Mouse (Mus musculus) midbrain, embryonic 11.5 days (tissue): ENCODE results near the gene Pigl. TPM values are rescaled to one million over a fixed set of nuclear protein-coding genes. Genes with fewer than 3 reads are reported as not detected.
"Not testable (repeated sequence)": the region's sequence is repeated elsewhere in the genome, so short reads cannot be mapped to it uniquely, and the experiment has no call there.

ENCODE experiments used
- ATAC-seq: fragments of 200-750 bp; cut with Nextera tagmentation; 2 replicates; pipeline ENCODE4 v1.8.0; 2017; ENCODE audit warnings: moderate TSS enrichment, moderate library complexity; ENCODE audit not compliant: low FRiP score
- DNase-seq: peaks from one replicate; pipeline ENCODE4 v3.0.0; 2015; ENCODE audit warnings: low spot score; ENCODE audit errors: missing footprints
- H3K27ac ChIP-seq: fragments of 300-500 bp; sonication (generic); 2 replicates; pipeline ENCODE4 v1.5.1; 2014; ENCODE audit warnings: low read depth, low read length
- H3K27me3 ChIP-seq: fragments of 300-500 bp; sonication (generic); 2 replicates; pipeline ENCODE4 v1.6.1; 2014; ENCODE audit warnings: mild to moderate bottlenecking, low read length, moderate library complexity, mixed read lengths; ENCODE audit not compliant: control insufficient read depth, insufficient read depth
- H3K36me3 ChIP-seq: fragments of 300-500 bp; sonication (generic); 2 replicates; pipeline ENCODE4 v1.6.1; 2014; ENCODE audit warnings: mild to moderate bottlenecking, low read length, moderate library complexity, mixed read lengths; ENCODE audit not compliant: control insufficient read depth, insufficient read depth
- H3K4me1 ChIP-seq: fragments of 300-500 bp; sonication (generic); 2 replicates; pipeline ENCODE4 v1.6.1; 2014; ENCODE audit warnings: low read length; ENCODE audit not compliant: control insufficient read depth, insufficient read depth
- H3K4me2 ChIP-seq: fragments of 300-500 bp; sonication (generic); 2 replicates; pipeline ENCODE4 v1.6.1; 2014; ENCODE audit warnings: mild to moderate bottlenecking, moderate library complexity
- H3K4me3 ChIP-seq: fragments of 300-500 bp; sonication (generic); 2 replicates; pipeline ENCODE4 v1.5.1; 2014; ENCODE audit warnings: low read depth, low read length
- H3K9ac ChIP-seq: fragments of 300-500 bp; sonication (generic); 2 replicates; pipeline ENCODE4 v1.6.1; 2014; ENCODE audit warnings: low read length
- H3K9me3 ChIP-seq: fragments of 300-500 bp; sonication (generic); 2 replicates; pipeline ENCODE4 v1.6.1; 2016; ENCODE audit warnings: low read length; ENCODE audit not compliant: control insufficient read depth
- WGBS: fragments of 180-500 bp; shearing (Covaris S2); extraction: QIAGEN DNeasy Blood & Tissue Kit; methylation state at CpG from one replicate; pipeline ENCODE4 v1.1.7; 2014; 5-methylcytosine and 5-hydroxymethylcytosine counted together
- polyA plus RNA-seq: library from polyadenylated mRNA; unstranded; fragments of >200 nt; fragmentation: Nextera tagmentation; extraction: Ambion mirVana; gene quantifications from 2 replicates; pipeline ENCODE4 v1.2.1, GENCODE M21; 2014

Pigl gene
- polyA plus RNA-seq, 1 experiment from 2014 or later = 15.4 TPM

DNA sequence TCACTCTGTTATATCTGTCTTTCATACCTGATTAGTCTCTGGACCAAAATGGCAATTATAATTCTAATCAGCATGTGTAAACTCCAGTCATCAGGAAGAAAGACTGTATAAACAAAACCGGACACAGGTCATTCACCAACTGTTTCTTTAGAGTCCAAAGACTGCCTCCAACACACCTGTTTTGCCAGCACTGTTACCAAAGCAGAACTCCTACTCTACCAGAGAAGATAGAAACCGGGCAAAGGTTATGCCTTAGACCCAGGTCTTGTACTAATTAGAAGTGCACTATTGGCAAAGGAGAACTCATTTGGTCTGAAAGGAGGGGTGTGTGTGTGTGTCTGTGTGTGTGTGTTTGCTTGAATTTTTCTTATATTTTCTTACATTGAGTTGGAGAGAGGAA is 42.3 kb downstream of the Pigl start:
- Histone ChIP-seq H3K36me3 (no peaks in the 10 kb centered on the region), H3K9ac (no peak overlapping the region), H3K4me2 (no peak overlapping the region), H3K9me3 (no peaks in the 10 kb centered on the region), H3K27me3 (no peaks in the 10 kb centered on the region), H3K4me3 (no peak overlapping the region), H3K27ac (no peak overlapping the region), H3K4me1 (no peaks in the 10 kb centered on the region)
- WGBS = 93% methylated on average over 2 of the region's 2 CpGs
- DNase-seq (no peak), ATAC-seq (no peak)

DNA sequence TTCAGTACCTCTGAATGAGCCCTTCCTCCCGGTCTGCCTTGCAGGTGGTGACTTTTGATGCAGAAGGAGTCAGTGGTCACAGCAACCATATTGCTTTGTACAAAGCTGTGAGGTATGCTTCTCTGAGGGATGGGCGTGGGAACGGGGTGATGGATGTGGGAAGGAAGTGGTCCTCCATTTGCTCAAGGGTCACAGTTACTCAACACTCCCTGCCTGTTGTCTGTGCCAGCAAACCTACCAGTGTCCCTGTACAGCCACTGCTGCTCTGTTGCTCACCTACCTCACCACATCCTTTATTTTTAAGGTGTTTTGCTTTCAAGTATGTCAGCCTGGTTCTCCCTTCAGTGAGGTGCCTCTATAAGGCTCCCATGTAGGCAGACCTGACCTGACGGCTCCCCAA is 49.4 kb downstream of the Pigl start:
- H3K27ac ChIP-seq = no peak overlapping the region
- ATAC-seq = no peak

DNA sequence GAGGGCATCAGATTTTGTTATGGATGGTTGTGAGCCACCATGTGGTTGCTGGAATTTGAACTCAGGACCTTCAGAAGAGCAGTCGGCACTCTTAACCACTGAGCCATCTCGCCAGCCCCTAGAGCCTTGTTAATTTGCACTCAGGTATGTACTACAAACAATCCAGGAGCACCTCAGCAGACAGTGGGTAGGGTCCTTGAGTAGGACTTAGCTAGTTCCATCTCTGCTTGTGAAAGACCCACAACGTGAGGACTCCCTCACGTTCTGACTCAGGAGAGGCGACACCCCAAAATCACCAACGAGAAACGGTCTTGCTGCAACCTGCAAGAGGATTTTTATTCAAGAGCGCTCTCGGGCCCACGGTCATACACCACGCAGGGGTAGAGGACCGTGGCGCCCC is 50.1 kb downstream of the Pigl start:
- DNase-seq, H3K9me3 ChIP-seq, H3K36me3 ChIP-seq, H3K27ac ChIP-seq, H3K9ac ChIP-seq, H3K27me3 ChIP-seq, H3K4me3 ChIP-seq, H3K4me1 ChIP-seq, ATAC-seq, H3K4me2 ChIP-seq: not testable (repeated sequence)
- 97% methylated on average over 13 of the region's 13 CpGs for WGBS

More for the DNA sequence above, 49.4 kb downstream of the Pigl start:
- no peak for DNase-seq
- no peak overlapping the region for H3K4me3 ChIP-seq
- 92% methylated on average over 4 of the region's 4 CpGs for WGBS
- H3K4me1 ChIP-seq = no peaks in the 10 kb centered on the region; the same call in 1 of the 2 replicates
- H3K9me3 ChIP-seq = no peaks in the 10 kb centered on the region
- no peak overlapping the region for H3K4me2 ChIP-seq
- H3K36me3 ChIP-seq = no peaks in the 10 kb centered on the region
- no peaks in the 10 kb centered on the region for H3K27me3 ChIP-seq
- H3K9ac ChIP-seq = no peak overlapping the region

DNA sequence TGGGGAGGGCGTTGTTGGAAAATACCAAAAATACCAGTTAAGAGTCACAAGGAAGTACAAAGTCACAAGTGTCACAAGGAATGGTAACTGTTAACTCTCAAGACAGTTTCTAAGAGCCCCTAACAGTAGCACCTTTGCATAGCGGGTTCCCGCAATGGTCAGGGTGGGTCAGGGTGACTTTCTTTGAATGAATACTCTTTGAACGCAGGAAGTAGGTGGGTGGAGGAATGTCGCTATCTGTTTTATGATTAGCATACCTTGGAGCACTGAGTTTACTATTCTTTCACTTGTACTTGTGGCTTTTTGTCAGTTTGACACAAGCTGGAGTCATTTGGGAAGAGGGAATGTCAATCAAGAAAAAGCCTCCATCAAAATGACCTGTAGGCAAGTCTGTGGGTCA is 50.6 kb downstream of the Pigl start:
- H3K4me1 ChIP-seq, H3K27ac ChIP-seq, H3K9me3 ChIP-seq, H3K9ac ChIP-seq, H3K27me3 ChIP-seq, H3K36me3 ChIP-seq, H3K4me2 ChIP-seq, H3K4me3 ChIP-seq, ATAC-seq, DNase-seq: not testable (repeated sequence)
- 94% methylated on average over 5 of the region's 5 CpGs for WGBS

DNA sequence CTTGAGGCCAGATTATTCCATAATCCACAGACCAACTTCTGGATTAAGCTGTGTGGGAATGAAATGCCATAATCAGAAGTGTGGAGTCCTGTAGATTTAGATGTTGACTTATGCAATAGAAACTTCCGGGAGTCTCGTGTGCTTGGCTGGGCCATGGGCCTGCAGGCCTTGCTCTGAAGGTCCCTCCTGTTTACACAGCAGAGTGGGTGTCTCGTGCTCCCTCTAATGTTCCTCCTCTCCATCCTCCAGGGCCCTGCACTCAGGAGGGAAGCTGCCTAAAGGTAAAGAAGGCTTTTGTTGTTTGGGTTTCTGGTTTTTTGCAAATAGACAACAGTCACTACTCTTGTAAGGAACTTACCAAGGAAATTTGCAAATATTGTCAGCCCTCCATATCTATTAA is 51.3 kb downstream of the Pigl start:
- 73% methylated on average over 3 of the region's 3 CpGs for WGBS
- Histone ChIP-seq H3K27me3 (no peaks in the 10 kb centered on the region), H3K36me3 (no peaks in the 10 kb centered on the region), H3K4me2 (no peak overlapping the region), H3K4me3 (no peak overlapping the region), H3K9ac (no peak overlapping the region), H3K27ac (no peak overlapping the region), H3K4me1 (no peaks in the 10 kb centered on the region; the same call in 1 of the 2 replicates), H3K9me3 (no peaks in the 10 kb centered on the region)
- DNase-seq = no peak
- no peak for ATAC-seq

DNA sequence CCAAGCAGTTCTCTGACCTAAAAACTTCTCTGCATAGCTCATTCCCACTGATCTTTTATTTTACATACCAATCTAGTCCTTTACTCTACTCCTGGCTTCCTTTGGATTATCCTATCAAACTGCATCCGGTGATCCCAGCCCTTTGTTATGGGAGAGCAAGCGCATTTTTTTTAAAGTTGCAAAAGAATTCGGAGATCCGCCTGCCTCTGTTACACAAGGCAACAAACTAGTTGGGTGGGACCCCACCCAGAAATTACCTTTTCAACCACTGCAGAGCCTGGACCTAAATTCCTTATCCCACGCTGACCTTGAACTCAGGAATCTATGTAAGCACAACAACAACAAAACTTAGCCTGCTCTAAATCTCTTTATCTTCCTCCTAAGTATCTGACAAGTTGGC is 52.7 kb downstream of the Pigl start:
- H3K4me1 ChIP-seq = no peaks in the 10 kb centered on the region; the same call in 1 of the 2 replicates
- 84% methylated on average over 5 of the region's 5 CpGs for WGBS

DNA sequence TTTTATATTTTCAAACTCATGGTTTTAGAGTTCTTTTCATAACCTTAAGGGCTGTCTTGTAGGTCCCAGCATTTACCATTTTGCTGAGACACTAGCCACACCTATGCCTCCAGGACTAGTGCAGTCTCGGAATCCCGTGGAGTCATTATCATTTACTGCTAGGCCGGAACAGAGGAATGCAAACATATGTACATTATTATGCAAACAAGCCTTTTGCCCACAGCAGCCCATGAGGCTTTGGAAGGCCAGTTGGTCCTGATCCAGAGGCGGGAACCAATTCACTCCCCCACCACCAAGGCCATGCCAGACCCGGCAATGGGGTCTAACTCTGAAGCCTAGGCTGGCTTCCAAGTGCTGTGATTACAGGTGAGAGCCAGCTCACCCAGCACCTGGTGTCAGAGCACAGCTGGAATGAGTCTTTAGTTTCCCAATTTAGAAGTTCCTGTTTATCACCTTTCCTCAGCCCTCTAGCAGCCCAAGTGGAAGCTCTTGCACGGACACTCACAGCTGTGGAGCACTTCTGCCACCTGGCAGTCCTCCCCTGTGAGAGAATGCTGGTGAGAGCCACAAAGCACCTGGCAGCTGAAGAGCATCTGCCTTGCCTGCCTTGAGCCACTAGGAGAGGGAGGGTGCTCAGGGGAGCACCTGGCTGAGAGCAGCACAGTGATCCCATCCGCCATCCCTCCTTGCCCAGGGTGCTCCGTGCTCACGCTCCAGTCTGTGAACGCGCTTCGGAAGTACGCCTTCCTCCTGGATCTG is 53.4 kb downstream of the Pigl start:
- ATAC-seq = no peak
- H3K4me2 ChIP-seq = no peak overlapping the region
- H3K9ac ChIP-seq = no peak overlapping the region
- 80% methylated on average over 13 of the region's 13 CpGs for WGBS
- H3K4me3 ChIP-seq = no peak overlapping the region
- no peaks in the 10 kb centered on the region for H3K9me3 ChIP-seq
- H3K27ac ChIP-seq = no peak overlapping the region
- no peak for DNase-seq
- H3K4me1 ChIP-seq = no peaks in the 10 kb centered on the region; the same call in 1 of the 2 replicates
- H3K36me3 ChIP-seq = no peaks in the 10 kb centered on the region
- no peaks in the 10 kb centered on the region for H3K27me3 ChIP-seq

More for the DNA sequence above, 52.7 kb downstream of the Pigl start:
- DNase-seq (no peak), ATAC-seq (no peak)
- no peaks in the 10 kb centered on the region for H3K36me3 ChIP-seq
- H3K9me3 ChIP-seq = no peaks in the 10 kb centered on the region
- H3K27me3 ChIP-seq = no peaks in the 10 kb centered on the region
- H3K4me2 ChIP-seq = no peak overlapping the region
- no peak overlapping the region for H3K9ac ChIP-seq
- no peak overlapping the region for H3K27ac ChIP-seq
- no peak overlapping the region for H3K4me3 ChIP-seq

DNA sequence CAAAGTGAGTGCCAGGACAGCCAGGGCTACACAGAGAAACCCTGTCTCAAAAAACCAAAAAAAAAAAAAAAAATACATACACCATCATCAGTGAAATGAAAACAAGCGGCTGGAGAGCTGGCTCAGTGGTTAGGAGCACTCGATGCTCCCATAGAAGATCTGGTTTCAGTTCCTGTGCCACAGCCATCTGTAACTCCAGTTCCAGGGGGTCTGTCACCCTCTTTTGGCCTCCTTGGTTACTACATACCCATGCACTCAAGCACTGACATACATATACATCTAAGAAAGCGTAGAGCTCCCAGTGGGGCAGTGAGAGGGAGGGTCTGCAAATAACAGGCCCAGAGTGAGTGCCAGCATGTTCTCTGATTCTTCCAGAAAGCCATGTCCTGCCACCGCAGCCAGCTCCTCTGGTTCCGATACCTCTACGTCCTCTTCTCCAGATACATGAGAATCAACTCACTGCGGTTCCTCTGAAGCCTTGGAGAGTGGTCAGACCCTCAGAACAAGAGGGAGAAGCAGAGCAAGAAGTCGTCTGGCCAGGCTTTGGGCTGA is 54.3 kb downstream of the Pigl start:
- Histone ChIP-seq H3K9ac (no peak overlapping the region), H3K9me3 (no peaks in the 10 kb centered on the region), H3K36me3 (no peaks in the 10 kb centered on the region), H3K27me3 (no peaks in the 10 kb centered on the region), H3K4me3 (no peak overlapping the region), H3K27ac (no peak overlapping the region), H3K4me2 (no peak overlapping the region), H3K4me1 (no peaks in the 10 kb centered on the region; the same call in 1 of the 2 replicates)
- 84% methylated on average over 8 of the region's 8 CpGs for whole genome bisulfite sequencing
- DNase-seq = no peak
- ATAC-seq = no peak

- no peaks in the 10 kb centered on the region for H3K36me3 ChIP-seq
- H3K4me3 ChIP-seq = no peak overlapping the region
- no peak for DNase-seq
- no peak overlapping the region for H3K4me2 ChIP-seq
- no peaks in the 10 kb centered on the region for H3K27me3 ChIP-seq
- 76% methylated on average over 6 of the region's 6 CpGs for WGBS
- no peaks in the 10 kb centered on the region for H3K9me3 ChIP-seq
- H3K9ac ChIP-seq = no peak overlapping the region
- no peak overlapping the region for H3K27ac ChIP-seq
- ATAC-seq = no peak
- H3K4me1 ChIP-seq = no peaks in the 10 kb centered on the region; the same call in 1 of the 2 replicates
Measured at GRCm38 (mm10) chr11:62513311-62513710, 55.1 kb downstream of the Pigl start.
